Mouse (Mus musculus) CH12.LX (cell line): Measurements from ENCODE around the gene Ifit2. TPM values are rescaled to one million over a fixed set of nuclear protein-coding genes. Genes with fewer than 3 reads are reported as not detected.
"Not testable (repeated sequence)": the region's sequence is repeated elsewhere in the genome, so short reads cannot be mapped to it uniquely, and the experiment has no call there.

Experiments used
- DNase-seq: peaks from one replicate; pipeline ENCODE4 v3.0.0-alpha.2; 2013; ENCODE audit errors: extremely low read depth
- H3K27ac ChIP-seq: 2 replicates; pipeline ENCODE4 v1.5.1; 2012; ENCODE audit warnings: low read depth, mild to moderate bottlenecking, control low read depth, moderate library complexity; ENCODE audit not compliant: insufficient read depth
- H3K27me3 ChIP-seq: replicated peaks from 2 replicates; pipeline ENCODE3; 2012; ENCODE audit warnings: inconsistent platforms
- H3K36me3 ChIP-seq, 2 experiments: replicated peaks in 1 of 2; 2 replicates each; pipeline versions ENCODE3 to v1.6.1; 2012; ENCODE audit warnings: inconsistent platforms in 1 of 2, low read length in 1 of 2, mild to moderate bottlenecking in 1 of 2, mixed read lengths in 1 of 2, moderate library complexity in 1 of 2; ENCODE audit not compliant: control insufficient read depth in 1 of 2, insufficient read depth in 1 of 2
- H3K4me1 ChIP-seq, 2 experiments: 2 replicates each; pipeline ENCODE4 v1.6.1; 2012; ENCODE audit warnings: inconsistent platforms in 1 of 2, moderate library complexity in 1 of 2; ENCODE audit not compliant: insufficient read depth in 2 of 2, control insufficient read depth in 1 of 2
- H3K4me2 ChIP-seq: 2 replicates; pipeline ENCODE4 v1.6.1; 2012; ENCODE audit warnings: low read depth, mild to moderate bottlenecking, control low read depth; ENCODE audit not compliant: poor library complexity, insufficient read depth, severe bottlenecking
- H3K4me3 ChIP-seq, 3 experiments: fragments of 150-350 bp in 1 of 3; sonication (generic) in 1 of 3; replicated peaks in 1 of 3; 2 replicates each; pipeline versions ENCODE3 to v1.5.1; 2011 to 2012; ENCODE audit warnings: low read depth in 2 of 3, low read length in 2 of 3, mild to moderate bottlenecking in 2 of 3, moderate library complexity in 2 of 3, control low read depth in 1 of 3, improper control_type of control experiment in 1 of 3, inconsistent platforms in 1 of 3, mixed read lengths in 1 of 3; ENCODE audit not compliant: poor library complexity in 1 of 3
- H3K79me2 ChIP-seq: replicated peaks from 2 replicates; pipeline ENCODE4 v1.6.1; 2012; ENCODE audit warnings: mild to moderate bottlenecking, moderate library complexity; ENCODE audit not compliant: control insufficient read depth, poor library complexity, insufficient read depth, severe bottlenecking; ENCODE audit errors: extremely low read depth
- H3K9ac ChIP-seq: 2 replicates; pipeline ENCODE4 v1.6.1; 2012; ENCODE audit warnings: low read depth, mild to moderate bottlenecking, control low read depth, moderate library complexity; ENCODE audit not compliant: insufficient read depth
- H3K9me3 ChIP-seq: replicated peaks from 2 replicates; pipeline ENCODE3; 2012; ENCODE audit warnings: low read length, inconsistent platforms, mixed read lengths
- CTCF ChIP-seq, 2 experiments: IDR thresholded peaks in 1 of 2; conservative IDR thresholded peaks in 1 of 2; 2 replicates each; pipeline ENCODE4 v1.5.1; 2011 to 2012; ENCODE audit warnings: low read depth in 2 of 2, low read length in 2 of 2, improper control_type of control experiment in 1 of 2, inconsistent platforms in 1 of 2, mild to moderate bottlenecking in 1 of 2, moderate library complexity in 1 of 2
- MAFK ChIP-seq: IDR thresholded peaks from 2 replicates; pipeline ENCODE4 v1.6.1; 2011; ENCODE audit warnings: low read length, improper control_type of control experiment; ENCODE audit not compliant: insufficient replicate concordance
- RAD21 ChIP-seq: IDR thresholded peaks from 2 replicates; pipeline ENCODE4 v1.6.1; 2011; ENCODE audit warnings: low read depth, mild to moderate bottlenecking, low read length, improper control_type of control experiment, moderate library complexity
- dilution Hi-C: fragments of 300-500 bp; cut with MboI; formaldehyde crosslinking; loops from 2 replicates; pipeline ENCODE4 v1.14.3; 2020; ENCODE audit warnings: low sequenced_read_pairs; ENCODE audit not compliant: extremely low pct_unique_long_range_greater_than_20kb, extremely low pct_ligation_motif_present
- in situ Hi-C: fragments of 300-500 bp; cut with MboI; formaldehyde crosslinking; loops from 3 replicates; pipeline ENCODE4 v1.14.3; 2019; ENCODE audit warnings: low sequenced_read_pairs, low pct_ligation_motif_present, low pct_unique_long_range_greater_than_20kb, mixed read lengths
- polyA plus RNA-seq: library from polyadenylated mRNA; unstranded; fragments of >175 nt; gene quantifications from 2 replicates; pipeline ENCODE4 v1.2.1, GENCODE M21; 2012; ENCODE audit warnings: low read depth; ENCODE audit not compliant: insufficient read length
- total RNA-seq, 2 experiments: library from RNA; depleted of rRNA; stranded (reverse); fragments of 300-350 nt in 1 of 2; fragments of >200 nt in 1 of 2; gene quantifications; 2 replicates each; pipeline ENCODE4 v1.2.3; 2012 to 2014

Gene Ifit2
- total and polyA plus RNA-seq, 3 experiments, result 0.72 to 8.8 (median 5.7) TPM

GRCm38 (mm10) chr19:34582696-34583095, 32.2 kb downstream of the Ifit2 start:
- H3K4me3 ChIP-seq, in situ Hi-C loops, H3K36me3 ChIP-seq, H3K79me2 ChIP-seq, H3K9ac ChIP-seq, H3K4me1 ChIP-seq, H3K9me3 ChIP-seq, H3K27me3 ChIP-seq, DNase-seq, H3K4me2 ChIP-seq, H3K27ac ChIP-seq, dilution Hi-C loops: not testable (repeated sequence)

DNA sequence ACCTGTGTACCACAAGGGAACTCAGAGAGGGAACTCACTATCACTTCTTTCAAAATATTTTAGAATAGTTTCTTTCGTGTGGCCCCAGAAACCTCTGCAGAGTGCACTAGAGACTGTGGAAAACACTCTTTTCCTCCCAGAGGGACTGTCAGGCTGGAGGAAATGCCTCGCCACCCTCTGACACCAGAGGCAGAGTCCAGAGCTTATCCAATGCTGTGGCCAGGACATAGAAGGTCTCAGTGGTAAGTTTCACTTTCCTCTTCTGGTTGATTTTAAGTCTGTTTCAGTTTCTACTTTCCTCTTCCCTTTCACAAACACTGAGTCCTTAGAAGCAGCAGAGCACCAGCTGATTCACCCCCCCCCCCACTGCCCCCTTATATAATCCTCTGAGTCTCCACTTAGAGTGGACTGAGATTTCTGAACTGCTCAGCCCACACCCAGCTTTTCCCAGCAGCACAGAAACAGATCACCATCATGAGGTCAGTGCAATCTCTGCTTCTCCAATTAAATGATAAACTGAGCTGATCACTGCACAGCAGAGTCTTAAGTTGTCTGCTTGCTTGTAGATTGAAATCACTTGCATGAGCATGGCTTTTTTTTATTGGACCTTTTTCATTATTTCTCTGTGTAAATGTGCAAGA, 32.8 kb downstream of the Ifit2 start, which contains the start of gene Ifit3:
Ifit3 (plus strand) TSS at position 406 of the 641 bp plus-strand sequence.
- H3K9ac ChIP-seq, H3K36me3 ChIP-seq, dilution Hi-C loops, H3K79me2 ChIP-seq, in situ Hi-C loops, H3K4me3 ChIP-seq, DNase-seq, H3K27ac ChIP-seq, H3K9me3 ChIP-seq, H3K27me3 ChIP-seq, H3K4me1 ChIP-seq, H3K4me2 ChIP-seq: not testable (repeated sequence)

- H3K36me3 ChIP-seq, H3K79me2 ChIP-seq, H3K4me1 ChIP-seq, H3K9me3 ChIP-seq, DNase-seq, H3K9ac ChIP-seq, dilution Hi-C loops, H3K27me3 ChIP-seq, in situ Hi-C loops, H3K4me2 ChIP-seq, H3K27ac ChIP-seq, H3K4me3 ChIP-seq: not testable (repeated sequence)
- TF ChIP-seq RAD21 (peak; percentile 20), MAFK (peak; percentile 94), CTCF (conservative IDR thresholded peaks at IDR 0.05 in 1 of 2, IDR thresholded peaks at IDR 0.05 in 1 of 2; ENCODE audit: low read depth in 2 of 2, low read length in 2 of 2) (peak in 1 of 2 experiments; percentile 22; a peak in 1 of 4 replicates)
These were observed 35.4 kb downstream of the Ifit2 start for GRCm38 (mm10) chr19:34585740-34586458.

DNA sequence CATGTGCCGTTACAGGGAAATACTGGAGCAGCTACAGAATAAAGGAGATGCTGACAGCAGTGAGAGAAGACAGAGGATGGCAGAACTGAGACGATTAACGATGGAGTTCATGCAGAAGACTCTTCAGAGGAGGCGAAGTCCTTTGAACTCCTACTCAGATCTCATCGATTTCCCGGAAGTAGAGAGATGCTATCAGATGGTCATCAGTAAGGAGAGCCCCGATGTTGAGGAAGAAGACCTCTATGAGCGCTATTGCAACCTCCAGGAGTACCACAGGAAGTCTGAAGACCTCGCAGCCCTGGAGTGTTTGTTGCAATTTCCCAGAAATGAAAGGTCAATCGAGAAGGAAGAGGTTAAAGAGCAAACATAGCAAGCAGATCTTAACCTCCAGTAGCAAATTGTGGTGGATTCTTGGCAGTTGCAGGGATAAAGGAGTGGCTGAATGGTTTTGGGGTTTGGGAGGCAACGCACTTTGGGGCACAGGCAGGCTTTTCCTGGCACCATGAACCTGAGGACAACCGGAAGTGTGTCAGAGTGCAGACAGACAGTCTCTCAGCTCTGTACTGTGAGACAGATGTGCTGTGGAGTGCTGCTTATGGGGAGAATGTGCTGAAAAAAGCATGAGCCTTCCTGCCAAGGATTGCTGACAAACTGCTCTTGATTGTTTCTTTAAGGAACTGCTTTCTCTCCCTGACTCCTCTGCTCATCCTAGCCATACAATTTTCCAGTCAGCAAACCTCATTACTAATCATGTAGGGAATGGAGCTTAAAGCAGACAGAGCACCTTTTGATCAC, 37.6 kb downstream of the Ifit2 start:
- H3K36me3 ChIP-seq, H3K27ac ChIP-seq, H3K27me3 ChIP-seq, H3K4me2 ChIP-seq, H3K4me3 ChIP-seq, dilution Hi-C loops, H3K79me2 ChIP-seq, H3K9ac ChIP-seq, in situ Hi-C loops, DNase-seq, H3K9me3 ChIP-seq, H3K4me1 ChIP-seq: not testable (repeated sequence)
